Mouse (Mus musculus): ENCODE measurements at regions not wholly inside any gene's neighbourhood (a gene's known extent, or its start where the extent isn't known, plus 50 kb on each side); places are given as distances from the start of the nearest gene placed in this dataset.

DNA sequence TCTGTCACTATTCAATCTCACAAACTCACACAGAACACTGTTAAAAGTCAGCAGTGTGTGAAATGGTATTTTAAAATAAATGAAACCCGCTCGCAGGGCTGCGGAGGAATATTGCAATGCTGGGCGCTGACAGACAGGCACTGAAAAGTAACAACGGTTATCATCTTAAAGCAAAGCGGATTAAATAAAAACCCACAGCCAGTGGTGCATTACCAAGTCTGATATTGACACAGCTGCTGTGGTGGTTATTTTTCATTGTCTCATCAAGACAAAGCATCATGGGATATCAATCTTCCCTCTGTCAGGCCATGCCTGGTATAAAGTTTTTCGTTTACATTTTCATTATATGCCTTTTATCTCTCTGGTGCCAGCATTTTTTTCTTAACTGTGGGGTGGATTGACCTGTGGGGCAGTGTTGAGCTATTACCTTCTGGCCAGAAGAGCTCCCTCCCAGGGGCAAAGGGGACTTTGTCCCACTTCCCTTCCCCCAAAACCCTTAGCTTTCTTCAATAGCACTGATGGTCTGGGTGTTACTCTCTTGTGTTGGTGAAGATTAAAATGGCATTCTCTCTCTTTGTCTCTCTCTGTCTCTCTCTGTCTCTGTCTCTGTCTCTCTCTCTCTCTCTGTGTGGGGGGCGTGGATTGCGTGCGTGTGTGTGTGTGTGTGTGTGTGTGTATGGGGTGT lies 145.4 kb downstream of the Nuf2 start:
- Histone ChIP-seq H3K9ac (ENCODE audit: control insufficient read depth, low read depth, low read length, poor library complexity, severe bottlenecking) (no peak overlapping the region), H3K27ac (ENCODE audit: control insufficient read depth, low read depth, low read length) (no peak overlapping the region), H3K4me1 (ENCODE audit: control insufficient read depth in 1 of 2, insufficient read depth in 2 of 2, low read length in 2 of 2) (no peaks in the 10 kb centered on the region), H3K36me3 (ENCODE audit: control insufficient read depth in 1 of 2, insufficient read depth in 2 of 2, low read length in 2 of 2) (no peaks in the 10 kb centered on the region), H3K4me3 (ENCODE audit: control insufficient read depth in 1 of 2, insufficient read depth in 1 of 2, low read depth in 2 of 2, low read length in 2 of 2) (no peak overlapping the region), H3K9me3 (replicated peaks; ENCODE audit: insufficient read depth, low read length) (no peaks in the 10 kb centered on the region), H3K27me3 (ENCODE audit: control insufficient read depth in 1 of 2, insufficient read depth in 2 of 2, low read length in 2 of 2) (no peaks in the 10 kb centered on the region), H3K79me2 (ENCODE audit: control insufficient read depth, insufficient read depth, low read length, poor library complexity) (no peaks in the 10 kb centered on the region)
- DNase-seq (ENCODE audit: low read depth, low spot score), result no peak
- TF ChIP-seq RCOR1 (IDR thresholded peaks at IDR 0.05; ENCODE audit: low read depth, low read length) (no peak), MXI1 (IDR thresholded peaks at IDR 0.05; ENCODE audit: low read depth, low read length) (no peak), GABPA (IDR thresholded peaks at IDR 0.05; ENCODE audit: low read depth, low read length) (no peak), SIN3A (IDR thresholded peaks at IDR 0.05; ENCODE audit: low read length) (no peak), CHD2 (IDR thresholded peaks at IDR 0.05; ENCODE audit: low read length) (no peak), ZKSCAN1 (IDR thresholded peaks at IDR 0.05; ENCODE audit: low read depth, low read length) (no peak), MAX (IDR thresholded peaks at IDR 0.05; ENCODE audit: low read length) (no peak)

DNA sequence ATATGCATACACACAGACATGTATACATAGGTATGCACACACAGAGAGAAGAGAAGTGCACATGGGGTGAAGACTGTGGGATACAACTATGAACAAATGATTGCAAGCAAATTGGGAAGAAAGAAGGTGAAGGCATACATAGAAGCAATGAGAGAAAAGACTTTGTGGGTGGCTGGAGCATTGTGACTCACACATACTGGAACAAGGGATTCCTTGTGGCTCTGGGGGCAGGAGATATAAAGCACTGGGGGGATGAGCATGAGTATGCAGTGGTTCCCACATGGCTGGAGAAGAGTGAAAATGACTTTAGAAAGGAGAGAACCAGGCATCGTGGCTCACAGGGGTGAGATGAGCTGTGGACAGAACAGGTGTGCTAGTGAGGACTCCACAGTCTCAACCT lies 156.6 kb downstream of the Nuf2 start:
- no peak for DNase-seq (ENCODE audit: low read depth, low spot score)
- no peak overlapping the region for H3K9ac ChIP-seq (ENCODE audit: control insufficient read depth, low read depth, low read length, poor library complexity, severe bottlenecking)
- TF ChIP-seq CHD2 (IDR thresholded peaks at IDR 0.05; ENCODE audit: low read length), result no peak
- TF ChIP-seq E2F4 (IDR thresholded peaks at IDR 0.05; ENCODE audit: borderline replicate concordance, low read depth, low read length), result no peak
- TF ChIP-seq ZNF384 (IDR thresholded peaks at IDR 0.05; ENCODE audit: low read depth, low read length), result no peak
- TF ChIP-seq JUND (IDR thresholded peaks at IDR 0.05; ENCODE audit: low read depth, low read length), result no peak
- TF ChIP-seq TAL1 (IDR thresholded peaks at IDR 0.05; ENCODE audit: low read length), result no peak
- no peak for TF ChIP-seq RCOR1 (IDR thresholded peaks at IDR 0.05; ENCODE audit: low read depth, low read length)
- TF ChIP-seq MAX (IDR thresholded peaks at IDR 0.05; ENCODE audit: low read length), result no peak
- TF ChIP-seq ZC3H11A (IDR thresholded peaks at IDR 0.05; ENCODE audit: low read depth, low read length), result no peak
- no peak for TF ChIP-seq MYB (IDR thresholded peaks at IDR 0.05; ENCODE audit: low read depth, low read length)
- TF ChIP-seq BHLHE40 (IDR thresholded peaks at IDR 0.05; ENCODE audit: borderline replicate concordance, low read depth, low read length), result no peak
- TF ChIP-seq MXI1 (IDR thresholded peaks at IDR 0.05; ENCODE audit: low read depth, low read length), result no peak
- TF ChIP-seq SIN3A (IDR thresholded peaks at IDR 0.05; ENCODE audit: low read length), result no peak
- no peak for TF ChIP-seq SMC3 (IDR thresholded peaks at IDR 0.05; ENCODE audit: low read depth, low read length)
- no peak for TF ChIP-seq TBP (IDR thresholded peaks at IDR 0.05; ENCODE audit: low read depth, low read length)
- no peak overlapping the region for H3K27ac ChIP-seq (ENCODE audit: control insufficient read depth, low read depth, low read length)
- no peak overlapping the region for H3K4me3 ChIP-seq (ENCODE audit: control insufficient read depth in 1 of 2, insufficient read depth in 1 of 2, low read depth in 2 of 2, low read length in 2 of 2)
- no peaks in the 10 kb centered on the region for H3K36me3 ChIP-seq (ENCODE audit: control insufficient read depth in 1 of 2, insufficient read depth in 2 of 2, low read length in 2 of 2)
- H3K9me3 ChIP-seq (replicated peaks; ENCODE audit: insufficient read depth, low read length), result no peaks in the 10 kb centered on the region
- H3K4me1 ChIP-seq (ENCODE audit: control insufficient read depth in 1 of 2, insufficient read depth in 2 of 2, low read length in 2 of 2), result no peaks in the 10 kb centered on the region
- no peaks in the 10 kb centered on the region for H3K79me2 ChIP-seq (ENCODE audit: control insufficient read depth, insufficient read depth, low read length, poor library complexity)
- H3K27me3 ChIP-seq (ENCODE audit: control insufficient read depth in 1 of 2, insufficient read depth in 2 of 2, low read length in 2 of 2), result no peaks in the 10 kb centered on the region

Measured in MEL (cell line).